Mouse (Mus musculus) brain, embryonic 14.5 days (tissue): Measurements from ENCODE around the gene Lmod2.

Source experiments
- CTCF ChIP-seq: fragments of 200-500 bp; IDR thresholded peaks from 2 replicates; pipeline ENCODE4 v1.5.1; 2012; ENCODE audit warnings: inconsistent platforms, mild to moderate bottlenecking, moderate library complexity, borderline replicate concordance; ENCODE audit not compliant: insufficient read depth, insufficient read length; ENCODE audit errors: extremely low read depth
- POLR2A ChIP-seq: fragments of 200-500 bp; IDR thresholded peaks from 2 replicates; pipeline ENCODE4 v1.6.1; 2012; ENCODE audit warnings: mild to moderate bottlenecking, inconsistent platforms, borderline replicate concordance; ENCODE audit not compliant: poor library complexity, insufficient read depth, insufficient read length, severe bottlenecking; ENCODE audit errors: extremely low read depth

GRCm38 (mm10) chr6:24569711-24570110, 27.9 kb upstream of the Lmod2 start:
- no peak for TF ChIP-seq POLR2A
- no peak for TF ChIP-seq CTCF
